Mouse (Mus musculus) urinary bladder, postnatal 14 days (tissue): Measurements from ENCODE around the gene Vps13d.
"Not testable (repeated sequence)": the region's sequence is repeated elsewhere in the genome, so short reads cannot be mapped to it uniquely, and the experiment has no call there.

Source experiments
- DNase-seq: peaks from one replicate; pipeline ENCODE4 v3.0.0; 2021; ENCODE audit warnings: low spot score

The Vps13d gene

DNA sequence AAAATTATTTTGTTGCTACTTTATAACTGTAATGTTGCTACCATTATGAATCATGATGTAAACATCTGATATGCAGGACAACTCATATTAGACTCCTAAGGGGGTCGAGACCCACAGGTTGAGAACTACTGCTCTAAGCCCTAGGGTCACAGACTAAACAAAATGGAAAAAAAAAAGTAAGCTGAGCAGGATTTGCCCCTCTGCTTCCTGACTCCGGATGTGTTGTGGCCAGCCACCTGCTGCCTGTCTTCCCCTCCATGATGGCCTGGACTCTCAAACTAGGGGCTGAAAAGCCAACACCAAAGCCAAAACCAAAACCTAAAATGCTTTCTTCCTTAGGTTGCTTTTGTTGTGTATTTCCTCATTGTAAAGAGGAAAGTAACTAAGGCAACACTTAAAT, 16.3 kb upstream of the Vps13d start:
- DNase-seq, result no peak

DNA sequence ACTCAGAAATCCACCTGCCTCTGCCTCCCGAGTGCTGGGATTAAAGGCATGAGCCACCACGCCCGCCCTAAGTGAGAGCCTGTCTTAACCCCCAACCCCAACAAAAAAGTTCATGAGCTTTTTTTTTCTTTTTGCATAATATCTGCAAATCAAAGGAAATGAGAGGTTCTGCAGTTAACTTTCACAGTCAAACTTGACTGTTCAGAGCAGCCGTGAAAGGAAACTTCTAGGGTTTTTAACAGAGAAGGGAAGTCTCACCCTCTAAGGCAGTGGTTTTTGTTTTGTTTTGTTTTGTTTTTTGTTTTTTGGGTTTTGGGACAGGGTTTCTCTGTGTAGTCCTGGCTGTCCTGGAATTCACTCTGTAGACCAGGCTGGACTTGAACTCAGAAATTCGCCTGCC, 15.8 kb upstream of the Vps13d start:
- no peak for DNase-seq

DNA sequence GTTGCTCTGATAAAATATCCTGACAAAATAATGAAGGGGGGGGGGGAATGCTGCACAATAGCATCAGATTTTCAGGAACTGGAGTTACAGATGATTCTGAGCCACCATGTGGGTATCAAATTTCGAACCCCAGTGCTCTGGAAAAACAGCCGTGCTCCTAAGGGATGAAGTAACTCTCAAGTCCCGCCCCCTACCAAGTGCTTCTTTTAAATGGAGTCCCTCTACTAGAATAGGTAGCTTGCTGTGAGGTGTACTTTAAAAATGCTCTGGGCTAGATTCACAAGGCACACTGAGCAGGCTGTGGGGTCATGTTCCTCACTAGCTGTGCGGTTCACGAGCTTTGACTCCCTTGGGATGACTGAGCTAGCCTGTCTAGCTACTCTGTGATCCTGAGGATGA, 14.9 kb upstream of the Vps13d start:
- DNase-seq, result no peak

DNA sequence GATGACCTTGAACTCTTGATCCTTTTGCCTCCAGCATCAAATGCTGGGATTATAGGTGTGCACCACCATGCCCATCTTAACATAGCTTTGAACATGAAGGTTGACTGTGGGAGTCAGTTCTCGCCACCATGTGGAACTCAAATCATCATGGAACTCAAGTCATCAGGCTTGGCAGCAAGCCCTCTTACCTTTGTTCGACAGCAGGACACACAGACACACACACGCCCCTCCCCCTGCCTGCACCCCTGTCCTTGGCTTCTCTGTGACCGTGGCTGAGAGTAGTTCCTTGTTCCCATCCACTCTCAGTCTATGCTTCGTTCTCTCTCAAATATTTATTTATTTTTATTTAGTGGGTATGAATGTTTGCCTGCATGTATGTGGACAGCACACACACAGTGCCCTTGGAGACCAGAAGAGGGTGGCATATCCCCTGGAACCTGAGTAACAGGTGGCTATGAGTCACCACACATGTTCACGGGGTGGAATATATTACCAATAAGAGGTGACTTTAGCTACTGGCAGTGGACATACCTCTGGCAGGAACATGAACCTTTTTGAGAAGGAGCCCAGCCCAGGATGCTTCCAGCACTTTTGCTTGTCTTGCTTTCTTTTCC, 14.4 kb upstream of the Vps13d start:
- no peak for DNase-seq

DNA sequence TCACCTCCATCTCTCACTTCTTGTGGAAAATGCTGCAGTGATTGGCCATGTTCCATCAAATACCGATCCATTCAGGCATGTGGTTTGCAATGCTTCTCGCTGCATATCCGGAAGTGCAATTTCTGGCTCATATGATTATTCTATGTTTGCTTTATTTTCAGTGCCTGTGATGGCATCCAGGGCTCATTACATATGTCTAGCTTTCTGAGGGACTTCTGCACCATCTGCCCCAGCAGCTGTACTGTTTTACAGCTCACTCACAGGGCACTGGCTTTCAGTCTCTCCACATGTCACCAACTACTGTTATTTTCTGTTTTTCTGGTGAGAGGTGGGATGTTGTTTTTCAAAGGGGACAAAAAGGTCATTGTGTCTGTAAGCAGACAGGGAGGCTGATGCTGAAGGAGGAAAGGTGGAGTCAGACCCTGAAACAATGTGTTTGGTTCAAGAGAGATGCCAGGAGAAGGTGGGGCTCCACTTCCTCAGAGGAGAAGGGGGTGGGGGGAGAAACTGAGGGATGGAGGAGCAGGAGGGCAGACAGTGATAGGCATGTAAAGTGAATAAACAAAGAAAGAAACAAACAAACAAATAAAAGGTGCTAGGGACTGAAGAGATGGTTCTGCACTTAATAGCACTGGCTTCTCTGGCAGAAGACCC, 13.0 kb upstream of the Vps13d start:
- DNase-seq, result no peak

DNA sequence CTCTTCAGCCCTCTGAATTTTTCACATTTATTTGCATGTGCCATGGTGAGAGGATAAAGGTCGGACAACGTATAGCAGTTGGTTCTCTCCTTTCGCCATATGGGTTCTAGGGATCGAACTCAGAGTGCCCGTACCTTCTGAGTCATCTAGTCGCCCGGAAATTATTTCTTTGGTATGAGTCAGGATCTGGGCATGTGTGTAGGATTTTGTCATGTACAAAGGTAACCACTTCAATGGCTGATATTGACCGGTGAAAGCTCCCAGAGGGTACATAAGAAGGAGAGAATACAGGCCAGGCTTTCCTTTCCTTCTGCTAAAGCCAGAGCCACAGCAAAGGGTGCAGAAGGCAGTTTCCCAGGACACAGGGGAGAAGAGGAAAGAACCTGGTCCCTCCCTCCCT, 10.0 kb upstream of the Vps13d start:
- DNase-seq, result no peak

DNA sequence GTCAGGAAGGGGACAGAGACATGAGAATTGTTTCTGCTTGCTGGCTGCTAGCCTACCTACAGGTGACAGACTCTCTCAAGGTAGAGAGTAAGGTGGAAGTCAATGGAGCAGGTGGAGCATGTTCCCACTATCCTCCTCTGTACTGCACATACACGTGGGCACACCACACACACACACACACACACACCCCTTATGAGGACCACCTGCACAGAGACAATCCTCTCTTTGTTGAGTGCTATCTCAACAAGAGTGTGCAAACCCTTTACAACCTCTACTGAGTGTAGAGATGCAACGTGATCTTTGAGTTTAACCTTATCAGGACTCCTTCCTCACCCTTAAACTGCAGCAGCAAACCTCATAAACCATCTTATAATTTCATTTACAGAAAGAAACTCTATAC, 8.5 kb upstream of the Vps13d start:
- no peak for DNase-seq

DNA sequence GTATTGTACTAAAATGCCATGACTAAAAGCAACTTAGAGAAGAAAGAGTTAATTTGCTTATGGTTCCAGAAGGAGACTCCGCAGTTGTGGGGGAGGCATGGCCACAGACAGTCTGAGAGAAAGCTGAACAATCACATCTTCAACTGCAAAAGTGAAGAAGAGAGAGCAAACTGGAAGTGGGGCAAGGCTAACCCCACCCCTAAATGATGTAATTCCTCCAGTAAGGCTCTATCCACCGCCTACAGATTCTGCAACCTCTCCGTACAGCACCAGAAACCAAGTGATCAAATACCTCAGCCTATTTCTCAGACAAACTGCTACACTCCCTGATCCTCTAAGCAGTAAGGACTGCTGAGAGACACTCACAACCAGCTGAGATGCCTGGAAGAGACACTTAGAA, 6.6 kb upstream of the Vps13d start:
- DNase-seq, result no peak

DNA sequence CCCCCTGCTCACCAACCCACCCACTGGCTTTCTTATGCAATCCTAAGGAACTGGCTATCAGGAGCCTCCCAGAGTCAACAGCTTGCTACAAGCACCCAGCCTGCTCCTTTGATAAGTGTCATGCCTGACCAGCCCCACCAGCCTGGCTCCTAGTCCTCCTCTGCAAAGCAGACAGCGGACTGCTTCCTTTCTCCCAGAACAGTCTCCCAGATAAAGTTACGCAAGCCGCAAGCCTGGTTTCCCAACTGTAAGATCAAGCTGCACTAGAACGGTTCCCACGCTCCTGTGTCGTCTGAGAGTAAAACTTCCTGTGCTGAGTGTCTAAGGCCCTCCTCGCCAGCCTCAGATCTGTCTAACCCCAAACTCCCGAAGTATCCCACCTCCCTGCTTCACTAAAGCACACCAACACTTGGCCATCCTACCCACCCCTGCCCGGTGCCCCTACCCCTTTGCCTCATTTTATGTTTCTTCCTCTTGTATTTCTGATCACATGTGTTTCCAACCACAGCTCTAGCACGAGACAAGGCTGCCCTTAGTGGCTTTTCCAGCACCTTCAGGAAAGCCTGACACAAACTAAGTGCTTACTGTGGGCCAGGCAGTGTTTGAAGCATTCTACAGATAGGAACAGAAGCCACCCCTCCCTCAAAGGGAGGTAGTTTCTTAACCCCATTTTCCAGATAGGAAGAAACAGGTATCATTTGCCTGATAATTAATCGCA, 5.3 kb upstream of the Vps13d start:
- DNase-seq, result peak; percentile 43

DNA sequence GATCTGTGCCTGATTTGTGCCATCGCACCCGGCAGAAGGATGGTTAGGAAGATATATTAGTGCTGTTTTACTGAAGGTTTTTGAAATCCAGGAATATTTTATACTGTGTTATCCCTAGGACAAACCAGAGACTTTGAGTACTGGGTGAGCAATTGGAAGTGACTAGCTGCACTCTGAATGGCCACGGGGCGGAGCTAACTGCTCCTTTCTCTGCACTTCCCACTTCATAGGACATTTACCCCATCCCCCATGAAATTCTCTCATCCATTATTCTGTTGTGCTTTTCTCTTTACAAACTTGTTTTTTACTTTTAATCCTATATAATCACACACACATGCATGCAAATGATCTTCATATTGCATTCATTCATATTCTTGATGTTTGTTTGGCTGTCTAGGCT, 1.8 kb upstream of the Vps13d start:
- DNase-seq, result no peak

DNA sequence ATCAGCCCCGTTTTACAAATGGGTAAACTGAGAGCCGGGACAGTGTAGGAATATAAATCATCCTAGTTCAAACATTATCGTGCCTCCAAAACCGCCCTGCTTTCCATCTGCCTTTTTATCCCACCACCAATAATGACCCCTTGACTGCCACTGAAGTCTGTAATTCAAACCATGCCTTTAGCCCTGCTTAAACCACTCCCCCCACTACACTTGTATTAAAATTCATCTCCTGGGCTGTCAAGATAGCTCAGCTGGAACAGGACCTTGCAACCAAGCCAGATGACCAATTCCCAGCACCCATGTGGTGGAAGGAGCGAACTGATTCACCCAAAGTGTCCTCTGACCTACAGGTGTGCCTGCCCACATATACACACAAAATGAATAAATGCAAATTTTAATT, 367 bp upstream of the Vps13d start:
- DNase-seq, result no peak

DNA sequence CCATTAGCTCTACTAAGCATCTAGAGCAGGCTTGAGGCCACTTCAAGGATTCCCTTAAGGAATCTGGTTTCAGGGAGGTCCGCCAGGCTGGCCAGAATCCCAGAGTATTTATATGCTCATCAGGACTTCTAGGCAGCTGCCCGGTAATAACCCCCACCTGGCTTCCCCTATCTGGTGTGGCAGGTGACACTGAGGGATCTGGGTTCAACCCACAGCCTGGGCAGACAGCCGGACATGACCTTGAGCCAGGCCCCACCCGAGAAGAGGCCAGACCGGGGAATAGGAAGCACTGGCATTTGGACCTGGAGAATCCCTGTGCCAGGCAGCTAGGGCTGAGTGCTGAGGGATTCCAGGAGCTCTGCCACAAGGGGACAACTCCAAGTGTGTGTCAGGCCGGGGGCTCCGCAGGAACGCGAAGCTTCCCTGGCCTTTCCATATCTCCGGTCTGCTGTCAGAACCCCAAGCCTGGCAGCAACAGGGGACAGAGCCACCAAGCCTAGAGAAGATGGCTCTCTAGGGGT, 754 bp downstream of the Vps13d start:
- peak; percentile 35 for DNase-seq

DNA sequence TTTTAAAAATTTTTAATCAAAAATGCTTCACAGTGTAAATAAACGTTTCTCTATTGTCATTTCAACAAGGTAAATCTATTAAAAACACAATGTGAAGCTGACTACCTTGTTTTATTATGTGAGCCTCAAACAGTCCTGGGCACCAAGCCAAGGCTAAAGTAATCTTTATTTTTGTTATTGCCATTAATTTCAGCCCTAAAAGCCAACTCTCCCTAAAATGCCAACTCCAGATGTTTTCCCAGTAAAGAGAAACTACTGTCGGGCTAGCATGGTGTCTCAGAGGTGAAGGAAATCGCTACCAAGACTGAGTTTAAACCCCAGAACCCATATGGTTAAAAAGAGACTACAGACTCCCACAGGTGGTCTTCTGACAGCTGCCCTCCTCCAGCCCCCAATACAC, 1.4 kb downstream of the Vps13d start:
- DNase-seq, result no peak

DNA sequence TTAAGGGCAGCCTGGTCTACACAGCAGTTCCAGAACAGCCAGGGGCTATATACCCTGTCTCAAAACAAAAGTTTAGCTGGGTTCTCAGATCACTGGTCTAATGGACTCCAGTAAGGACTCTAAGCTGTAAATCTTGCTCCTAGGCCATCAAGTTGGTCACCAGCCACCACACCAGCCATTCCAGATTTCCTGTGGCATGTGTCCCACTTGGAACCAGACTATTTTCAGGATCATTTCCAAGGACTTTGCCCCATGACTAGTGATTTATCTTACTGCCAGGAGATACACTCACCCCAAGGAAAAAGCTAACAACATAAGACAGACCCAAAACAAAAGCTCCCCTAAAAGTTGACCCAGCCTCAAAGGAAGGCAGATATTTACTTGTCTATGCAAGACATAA, 2.1 kb downstream of the Vps13d start:
- DNase-seq, result no peak

DNA sequence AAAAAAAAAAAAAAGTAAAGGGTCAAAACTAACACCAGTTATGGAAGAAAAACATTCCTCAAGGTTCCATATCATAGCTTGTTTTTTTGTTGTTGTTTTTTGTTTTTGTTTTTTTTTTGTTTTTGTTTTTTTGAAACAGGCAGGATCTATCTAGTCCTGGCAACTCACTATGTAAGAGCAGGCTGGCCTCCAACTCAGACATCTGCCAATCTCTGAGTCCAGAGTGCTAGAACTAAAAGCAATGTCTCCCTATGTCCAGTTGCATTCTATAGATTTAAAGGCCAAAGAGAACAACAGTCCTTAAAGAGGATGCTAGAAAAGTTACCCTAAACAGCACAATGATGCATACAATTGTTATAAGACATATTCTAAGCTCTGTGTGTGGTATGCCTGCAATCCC, 6.2 kb downstream of the Vps13d start:
- DNase-seq, result no peak

DNA sequence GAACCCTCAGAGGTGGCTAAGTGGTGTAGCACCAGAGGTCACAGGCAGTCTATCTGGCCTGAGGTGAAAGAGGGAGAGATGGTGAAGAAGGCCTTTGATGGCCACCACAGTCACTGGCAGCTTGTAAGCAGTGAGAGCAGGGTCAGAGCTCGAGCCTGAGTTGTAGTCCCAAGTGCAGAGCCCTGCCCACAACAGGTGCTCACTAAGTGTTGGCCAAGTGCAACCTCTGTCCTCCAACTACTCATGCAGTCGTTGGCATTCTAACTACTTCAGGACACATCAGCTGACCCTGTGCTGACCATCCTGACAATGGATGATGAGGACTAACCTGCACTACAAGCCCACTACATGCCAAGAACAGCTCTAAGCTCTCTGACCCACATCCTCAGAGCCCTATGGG, 7.2 kb downstream of the Vps13d start:
- DNase-seq, result no peak

DNA sequence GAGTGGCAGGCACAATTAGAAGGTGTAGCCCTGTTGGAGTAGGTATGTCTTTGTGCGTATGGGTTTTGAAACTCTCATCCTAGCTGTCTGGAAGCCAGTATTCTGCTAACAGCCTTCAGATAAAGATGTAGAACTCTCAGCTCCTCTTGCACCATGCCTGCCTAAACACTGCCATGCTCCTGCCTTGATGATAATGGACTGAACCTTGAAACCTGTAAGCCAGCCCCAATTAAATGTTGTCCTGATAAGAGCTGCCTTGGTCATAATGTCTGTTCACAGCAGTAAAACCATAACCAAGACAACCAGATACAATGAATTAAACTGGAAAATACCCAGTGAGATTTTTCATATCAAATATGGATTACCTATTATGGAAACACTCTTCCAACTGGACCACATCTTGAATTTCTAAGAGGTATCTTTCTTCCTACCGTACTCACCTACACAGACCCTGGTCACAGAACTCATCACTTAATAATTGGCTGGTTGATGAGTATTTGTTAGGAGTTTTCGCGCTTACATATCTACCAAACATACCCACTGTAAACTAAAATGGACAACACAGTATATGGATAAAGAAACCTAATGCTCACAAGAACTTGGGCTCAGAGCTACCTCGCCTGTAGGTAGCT, 15.8 kb downstream of the Vps13d start:
- no peak for DNase-seq

DNA sequence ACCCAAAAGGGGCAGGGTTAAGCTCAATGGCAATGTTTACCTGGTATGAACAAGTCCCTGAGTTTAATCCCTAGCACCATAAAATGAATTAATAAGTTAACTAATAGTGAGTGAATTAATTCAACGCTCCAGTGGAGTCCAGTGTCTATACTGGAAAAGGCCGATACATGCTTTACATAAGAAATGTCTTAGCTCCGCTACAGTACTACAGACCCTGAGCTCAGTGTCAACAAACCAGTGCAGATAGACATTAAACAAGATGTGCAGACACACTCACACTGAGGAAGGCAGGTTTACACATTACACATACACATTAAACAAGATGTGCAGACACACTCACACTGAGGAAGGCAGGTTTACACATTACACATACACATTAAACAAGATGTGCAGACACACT, 29.3 kb downstream of the Vps13d start:
- not testable (repeated sequence) for DNase-seq

DNA sequence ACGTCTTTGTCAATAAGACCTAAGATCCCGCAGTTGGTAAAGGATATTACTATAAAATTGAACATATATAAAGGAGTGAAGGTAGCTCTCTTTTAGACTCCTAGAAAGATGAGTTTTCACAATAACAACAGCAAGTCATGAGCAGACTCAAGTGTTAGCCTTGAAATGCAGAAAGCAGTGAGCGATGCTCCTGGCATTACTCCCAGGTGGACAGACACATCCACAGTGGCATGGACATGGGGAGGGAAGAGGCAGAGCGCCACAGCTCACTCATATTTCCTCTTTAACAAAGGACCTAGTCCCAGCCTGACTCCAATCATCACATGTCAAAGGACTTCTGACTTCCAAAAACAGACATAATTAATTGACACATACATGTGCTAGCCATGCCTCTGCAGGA, 30.7 kb downstream of the Vps13d start:
- no peak for DNase-seq

DNA sequence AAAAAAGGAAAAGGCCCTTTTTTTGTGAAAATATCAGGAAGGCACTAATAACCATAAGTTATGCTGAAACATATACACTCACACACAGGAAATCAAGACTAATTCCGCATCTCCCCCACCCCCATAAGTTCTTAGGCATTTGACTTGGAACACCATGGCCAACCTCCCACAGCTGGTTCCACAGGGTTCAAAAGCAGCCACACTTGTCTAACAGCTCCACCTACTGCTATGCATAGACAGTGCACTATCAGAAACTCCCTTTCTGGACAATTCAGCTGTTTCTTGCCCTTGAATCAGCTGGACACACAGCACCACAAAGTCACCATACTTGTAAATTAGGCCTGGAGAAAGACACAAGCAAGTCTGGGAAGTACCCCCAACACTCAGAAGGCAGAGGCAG, 33.6 kb downstream of the Vps13d start:
- DNase-seq, result peak; percentile 33

DNA sequence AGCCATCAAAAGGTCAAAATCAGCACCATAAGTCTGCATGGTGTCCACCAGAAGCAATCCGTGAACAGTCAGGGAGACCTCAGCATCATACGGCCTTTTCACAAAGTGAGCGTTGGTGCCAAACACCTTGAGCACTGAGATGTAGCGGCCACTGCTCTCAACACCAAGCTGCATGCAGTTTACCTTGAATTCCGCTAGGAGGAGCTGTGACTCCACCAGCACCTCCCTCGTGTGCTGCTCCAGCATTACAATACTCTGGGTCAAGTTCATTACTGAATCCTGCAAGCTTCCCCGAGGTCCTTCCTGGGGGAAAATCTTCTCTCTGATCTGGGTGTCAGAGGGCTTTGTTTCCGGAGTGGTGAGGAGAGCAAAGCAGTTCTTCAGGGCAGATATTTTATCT, 38.8 kb downstream of the Vps13d start:
- DNase-seq, result peak; percentile 31

DNA sequence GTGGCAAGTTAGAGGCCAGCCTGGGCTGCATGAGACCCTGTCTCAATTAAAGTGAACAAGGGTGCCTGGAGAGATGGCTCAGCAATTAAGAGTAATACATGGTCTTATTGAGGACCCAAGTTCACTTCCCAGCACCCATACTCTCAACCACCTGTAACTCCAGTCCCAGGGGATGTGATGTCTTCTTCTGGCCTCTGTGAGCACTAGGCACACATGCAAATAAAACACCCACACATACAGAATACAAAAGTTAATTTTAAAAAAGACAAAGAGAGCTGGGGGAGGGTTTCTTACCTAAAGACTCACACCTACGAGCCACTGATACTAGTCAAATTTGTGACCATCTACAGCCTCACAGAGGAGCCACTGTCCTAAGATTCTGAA, 43.7 kb downstream of the Vps13d start:
- DNase-seq, result no peak
